Comparison of ENCODE assay signal across 1 mouse cellular context in the genomic region with DNA sequence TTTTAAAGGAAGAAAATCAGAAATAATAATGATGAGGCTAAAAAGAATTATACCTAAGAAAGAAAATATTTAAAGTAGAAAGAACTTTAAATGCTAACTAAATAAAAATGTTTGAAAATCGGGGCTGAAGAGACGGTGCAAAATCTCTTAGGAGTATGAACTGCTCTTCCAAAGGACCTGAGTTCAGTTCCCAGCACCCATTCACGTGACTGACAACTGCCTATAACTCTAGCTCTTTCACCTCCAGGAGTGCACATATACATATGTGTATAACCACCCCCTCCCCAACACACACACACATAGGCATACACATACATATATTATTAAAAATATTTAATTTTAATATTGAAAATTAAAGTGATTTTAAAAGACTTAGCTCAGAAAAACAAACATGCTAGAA.
TF ChIP-seq lines count a peak whose summit lies in the region.

No protein-coding gene starts in this region.

TF ChIP-seq in MEL, 35 proteins besides CTCF, POLR2A, EP300 and RAD21 (continued from another document):
- TF ChIP-seq SIN3A (IDR thresholded peaks at IDR 0.05; ENCODE audit: low read length) (no peak), MXI1 (IDR thresholded peaks at IDR 0.05; ENCODE audit: low read depth, low read length) (no peak), CHD2 (IDR thresholded peaks at IDR 0.05; ENCODE audit: low read length) (no peak), MAFK (IDR thresholded peaks at IDR 0.05; ENCODE audit: borderline replicate concordance, low read depth, low read length) (no peak), POLR2AphosphoS2 (IDR thresholded peaks at IDR 0.05; ENCODE audit: low read length) (no peak), KAT2A (conservative IDR thresholded peaks at IDR 0.05; ENCODE audit: low read depth, low read length) (no peak)
